Mouse (Mus musculus) lung, embryonic 15.5 days (tissue): ENCODE measurements around the gene Lgi2. TPM values are rescaled to one million over a fixed set of nuclear protein-coding genes. Genes with fewer than 3 reads are reported as not detected.
A peak's percentile ranks its signal among the peaks of the same experiment; 100 is the strongest.

Experiments used
- ATAC-seq: fragments of 200-750 bp; cut with Nextera tagmentation; 2 replicates; pipeline ENCODE4 v1.8.0; 2017; ENCODE audit warnings: moderate number of reproducible peaks, borderline replicate concordance; ENCODE audit not compliant: low FRiP score, low TSS enrichment; ENCODE audit errors: extremely low read depth
- H3K27ac ChIP-seq: fragments of 300-500 bp; sonication (generic); 2 replicates; pipeline ENCODE4 v1.5.1; 2015; ENCODE audit warnings: moderate library complexity, mild to moderate bottlenecking, inconsistent platforms
- H3K27me3 ChIP-seq: fragments of 300-500 bp; sonication (generic); 2 replicates; pipeline ENCODE4 v1.6.1; 2015; ENCODE audit warnings: inconsistent platforms
- H3K36me3 ChIP-seq: fragments of 300-500 bp; sonication (generic); 2 replicates; pipeline ENCODE4 v1.6.1; 2015; ENCODE audit warnings: inconsistent platforms
- H3K4me1 ChIP-seq: fragments of 300-500 bp; sonication (generic); 2 replicates; pipeline ENCODE4 v1.6.1; 2015; ENCODE audit warnings: inconsistent platforms
- H3K4me2 ChIP-seq: fragments of 300-500 bp; sonication (generic); 2 replicates; pipeline ENCODE4 v1.6.1; 2015; ENCODE audit warnings: inconsistent platforms, mild to moderate bottlenecking, moderate library complexity
- H3K4me3 ChIP-seq: fragments of 300-500 bp; sonication (generic); 2 replicates; pipeline ENCODE4 v1.5.1; 2015; ENCODE audit warnings: mild to moderate bottlenecking, inconsistent platforms
- H3K9ac ChIP-seq: fragments of 300-500 bp; sonication (generic); 2 replicates; pipeline ENCODE4 v1.6.1; 2015; ENCODE audit warnings: inconsistent platforms
- H3K9me3 ChIP-seq: fragments of 300-500 bp; sonication (generic); 2 replicates; pipeline ENCODE4 v1.6.1; 2016; ENCODE audit warnings: inconsistent platforms
- WGBS: fragments of 180-500 bp; shearing (Covaris S2); methylation state at CpG from one replicate; pipeline ENCODE4 v1.1.7; 2015; 5-methylcytosine and 5-hydroxymethylcytosine counted together
- polyA plus RNA-seq: library from polyadenylated mRNA; unstranded; fragments of >200 nt; fragmentation: Nextera tagmentation; extraction: Ambion mirVana; gene quantifications from 2 replicates; pipeline ENCODE4 v1.2.1, GENCODE M21; 2015

The Lgi2 gene
- polyA plus RNA-seq, 1 experiment from 2014 or later, result 2.2 TPM

- 49% methylated on average over 14 of the region's 14 CpGs for WGBS
Observed at GRCm38 (mm10) chr5:52534798-52535590, 31.3 kb downstream of the Lgi2 start.

DNA sequence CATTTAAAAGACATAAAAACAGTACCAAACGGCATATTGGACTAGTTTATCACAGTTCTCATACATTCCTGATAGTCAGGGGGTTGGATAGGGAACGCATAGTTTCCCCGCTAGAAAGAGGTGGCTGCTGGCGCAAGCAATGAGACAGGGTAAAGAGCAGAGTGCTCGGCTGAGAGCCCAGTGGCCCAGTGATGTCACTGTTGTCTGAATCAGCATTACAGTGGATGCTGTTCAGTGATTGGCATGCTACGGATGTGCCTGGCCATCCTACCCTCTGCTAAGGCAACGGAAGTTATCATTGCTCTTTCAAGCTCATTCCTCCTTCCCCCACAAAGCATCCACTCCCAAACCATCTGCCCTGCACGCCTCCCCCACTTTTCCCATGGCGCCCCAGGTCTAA, 32.6 kb downstream of the Lgi2 start:
- WGBS, result 70% methylated on average over 9 of the region's 9 CpGs
- Histone ChIP-seq H3K36me3 (no peaks in the 10 kb centered on the region), H3K4me2 (no peak overlapping the region), H3K27me3 (no peaks in the 10 kb centered on the region), H3K4me1 (peaks cover 13% of the 10 kb centered on the region), H3K9ac (no peak overlapping the region), H3K4me3 (no peak overlapping the region), H3K27ac (no peak overlapping the region), H3K9me3 (no peaks in the 10 kb centered on the region)
- no peak for ATAC-seq

More at GRCm38 (mm10) chr5:52534798-52535590, 31.3 kb downstream of the Lgi2 start:
- Histone ChIP-seq H3K9ac (no peak overlapping the region), H3K9me3 (no peaks in the 10 kb centered on the region), H3K4me1 (peaks cover 17% of the 10 kb centered on the region), H3K4me3 (no peak overlapping the region), H3K27me3 (no peaks in the 10 kb centered on the region), H3K27ac (no peak overlapping the region), H3K4me2 (no peak overlapping the region), H3K36me3 (no peaks in the 10 kb centered on the region)
- no peak for ATAC-seq

- H3K9me3 ChIP-seq, result no peaks in the 10 kb centered on the region
- no peak overlapping the region for H3K27ac ChIP-seq
- H3K36me3 ChIP-seq, result no peaks in the 10 kb centered on the region
- H3K27me3 ChIP-seq, result no peaks in the 10 kb centered on the region
- H3K9ac ChIP-seq, result no peak overlapping the region
- H3K4me2 ChIP-seq, result no peak overlapping the region
- 41% methylated on average over 7 of the region's 7 CpGs for WGBS
- no peak for ATAC-seq
- no peak overlapping the region for H3K4me3 ChIP-seq
- no peaks in the 10 kb centered on the region for H3K4me1 ChIP-seq
Observed at GRCm38 (mm10) chr5:52528545-52528944, 37.7 kb downstream of the Lgi2 start.

- Histone ChIP-seq H3K36me3 (no peaks in the 10 kb centered on the region), H3K27me3 (no peaks in the 10 kb centered on the region), H3K9ac (no peak overlapping the region), H3K4me2 (no peak overlapping the region), H3K4me1 (no peaks in the 10 kb centered on the region), H3K27ac (no peak overlapping the region), H3K4me3 (no peak overlapping the region), H3K9me3 (no peaks in the 10 kb centered on the region)
- ATAC-seq, result no peak
- 81% methylated on average over 8 of the region's 8 CpGs for WGBS
Observed at GRCm38 (mm10) chr5:52526324-52526986, 39.8 kb downstream of the Lgi2 start.

DNA sequence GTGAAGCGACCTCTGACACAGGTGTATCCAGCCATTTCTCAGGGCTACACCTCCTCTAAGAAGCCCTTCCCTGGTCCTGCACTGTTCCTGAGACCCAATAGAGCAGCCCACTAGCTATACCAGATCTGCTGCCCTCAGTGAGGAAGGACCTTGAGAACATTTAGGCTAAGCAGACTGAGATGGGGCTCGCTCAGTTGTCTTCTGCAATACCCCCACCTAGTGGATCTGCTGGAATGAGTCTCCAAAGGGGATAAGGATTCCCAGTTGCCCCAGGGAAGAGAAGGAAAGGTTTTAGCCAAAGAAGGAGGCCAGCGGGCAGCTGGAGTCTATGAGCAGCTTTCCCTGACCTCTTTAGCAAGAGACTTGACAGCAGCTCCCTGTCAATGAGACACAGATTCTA, 42.1 kb downstream of the Lgi2 start:
- Histone ChIP-seq H3K9ac (no peak overlapping the region), H3K4me2 (no peak overlapping the region), H3K27me3 (no peaks in the 10 kb centered on the region), H3K9me3 (no peaks in the 10 kb centered on the region), H3K27ac (no peak overlapping the region), H3K4me1 (no peaks in the 10 kb centered on the region), H3K36me3 (no peaks in the 10 kb centered on the region), H3K4me3 (no peak overlapping the region)
- ATAC-seq, result peak; percentile 34; the same call in 1 of the 2 replicates
- WGBS, result 45% methylated on average over 3 of the region's 3 CpGs

- no peak for ATAC-seq
- Histone ChIP-seq H3K4me3 (no peak overlapping the region), H3K36me3 (no peaks in the 10 kb centered on the region), H3K27ac (no peak overlapping the region), H3K4me2 (no peak overlapping the region), H3K9ac (no peak overlapping the region), H3K9me3 (no peaks in the 10 kb centered on the region), H3K27me3 (peaks cover 9% of the 10 kb centered on the region), H3K4me1 (0 out of 2 replicates have a peak, but pooled peaks cover 4% of the 10 kb centered on the region)
- WGBS, result 77% methylated on average over 2 of the region's 2 CpGs
Observed at GRCm38 (mm10) chr5:52519921-52520320, 46.3 kb downstream of the Lgi2 start.

DNA sequence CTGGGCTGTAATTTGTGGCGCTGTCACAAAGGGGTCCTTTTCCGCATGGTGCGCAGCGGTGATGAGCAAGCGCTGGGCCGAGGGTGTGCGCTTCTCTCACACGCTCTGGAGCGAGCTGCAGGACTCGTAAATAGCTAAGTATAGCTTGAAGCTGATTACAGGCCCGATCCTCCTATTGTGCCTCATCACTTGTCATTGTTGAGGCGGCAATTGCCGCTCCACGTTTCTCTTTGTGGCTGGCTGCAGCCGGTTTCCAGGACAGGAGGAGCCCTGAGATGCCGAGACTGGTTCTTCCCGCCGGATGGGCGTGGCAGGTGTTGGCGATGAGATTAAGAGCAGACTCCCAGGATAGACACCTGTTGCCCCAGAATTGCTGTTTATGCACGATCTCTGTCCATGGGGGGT, 50.2 kb downstream of the Lgi2 start:
- WGBS, result 24% methylated on average over 21 of the region's 21 CpGs
- no peak for ATAC-seq
- Histone ChIP-seq H3K4me3 (peak overlapping the region; percentile 15), H3K4me2 (peak overlapping the region; percentile 48), H3K9ac (no peak overlapping the region), H3K4me1 (0 out of 2 replicates have a peak, but pooled peaks cover 4% of the 10 kb centered on the region), H3K36me3 (no peaks in the 10 kb centered on the region), H3K27me3 (peaks cover 9% of the 10 kb centered on the region), H3K27ac (no peak overlapping the region), H3K9me3 (no peaks in the 10 kb centered on the region)

DNA sequence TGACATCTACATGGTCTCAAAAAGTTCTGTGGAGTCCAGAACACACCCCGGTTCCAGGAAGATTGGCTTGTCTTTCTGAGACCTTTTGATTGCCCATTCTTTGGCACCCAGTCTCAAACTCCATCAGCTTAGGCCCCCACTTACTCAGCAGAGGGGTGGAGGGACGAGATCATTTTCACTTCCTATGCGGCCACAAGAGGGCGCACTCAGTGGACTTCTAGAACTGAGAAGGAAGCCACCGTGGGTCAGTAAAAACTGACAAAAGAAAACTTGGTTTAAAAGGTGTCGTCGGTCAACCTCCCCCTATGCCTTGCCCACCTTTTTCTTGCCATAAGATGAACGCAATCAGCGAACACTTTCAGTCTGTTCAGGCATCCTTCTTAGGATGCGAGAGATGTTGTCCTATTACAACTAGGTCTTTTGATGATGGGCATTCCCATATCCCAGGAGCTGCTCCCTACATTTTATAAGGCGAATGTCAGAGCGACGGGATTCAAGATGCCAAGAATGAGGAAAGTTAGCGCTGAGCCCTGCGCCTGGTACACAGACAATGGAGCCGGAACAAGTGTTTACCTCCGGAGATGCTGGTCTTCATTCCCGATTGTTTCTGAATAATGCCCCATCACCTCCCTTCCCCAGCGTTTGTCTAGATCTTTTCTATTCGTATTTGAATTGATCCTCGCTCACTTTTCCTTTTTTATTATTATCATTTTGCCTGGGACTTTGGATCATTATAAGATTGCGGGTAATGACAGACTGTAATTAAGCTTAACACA, 50.8 kb downstream of the Lgi2 start:
- H3K4me1 ChIP-seq, result 0 out of 2 replicates have a peak, but pooled peaks cover 4% of the 10 kb centered on the region
- 30% methylated on average over 22 of the region's 22 CpGs for WGBS
- peak overlapping the region; percentile 15 for H3K4me3 ChIP-seq
- no peaks in the 10 kb centered on the region for H3K9me3 ChIP-seq
- no peak for ATAC-seq
- H3K36me3 ChIP-seq, result no peaks in the 10 kb centered on the region
- peaks cover 9% of the 10 kb centered on the region for H3K27me3 ChIP-seq
- H3K9ac ChIP-seq, result no peak overlapping the region
- peak overlapping the region; percentile 48 for H3K4me2 ChIP-seq
- no peak overlapping the region for H3K27ac ChIP-seq

DNA sequence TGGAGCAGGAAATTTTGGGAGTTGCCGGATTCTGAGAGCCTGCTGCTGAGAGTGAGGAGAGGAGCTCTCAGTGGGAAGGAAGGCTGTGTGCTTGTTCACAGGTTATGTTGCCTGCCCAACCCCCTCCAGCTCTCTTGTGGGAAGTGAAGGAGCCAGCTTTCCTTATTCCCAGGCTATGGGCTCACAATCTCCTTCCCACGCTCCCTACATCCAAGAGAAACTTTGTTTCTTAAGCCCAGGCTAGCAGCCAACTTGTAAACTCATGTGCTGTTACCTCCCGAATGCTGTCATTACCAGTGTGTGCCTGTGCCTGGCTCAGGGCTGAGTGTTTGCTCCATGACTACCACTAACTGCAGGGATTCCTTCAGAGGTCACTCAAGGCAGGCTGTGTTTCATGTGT, 55.2 kb downstream of the Lgi2 start:
- Histone ChIP-seq H3K4me3 (no peak overlapping the region), H3K27ac (no peak overlapping the region), H3K4me1 (0 out of 2 replicates have a peak, but pooled peaks cover 4% of the 10 kb centered on the region), H3K27me3 (peaks cover under 1% of the 10 kb centered on the region; the same call in 1 of the 2 replicates), H3K36me3 (no peaks in the 10 kb centered on the region), H3K4me2 (no peak overlapping the region), H3K9ac (no peak overlapping the region), H3K9me3 (no peaks in the 10 kb centered on the region)
- ATAC-seq, result no peak
- 44% methylated on average over 3 of the region's 3 CpGs for WGBS

DNA sequence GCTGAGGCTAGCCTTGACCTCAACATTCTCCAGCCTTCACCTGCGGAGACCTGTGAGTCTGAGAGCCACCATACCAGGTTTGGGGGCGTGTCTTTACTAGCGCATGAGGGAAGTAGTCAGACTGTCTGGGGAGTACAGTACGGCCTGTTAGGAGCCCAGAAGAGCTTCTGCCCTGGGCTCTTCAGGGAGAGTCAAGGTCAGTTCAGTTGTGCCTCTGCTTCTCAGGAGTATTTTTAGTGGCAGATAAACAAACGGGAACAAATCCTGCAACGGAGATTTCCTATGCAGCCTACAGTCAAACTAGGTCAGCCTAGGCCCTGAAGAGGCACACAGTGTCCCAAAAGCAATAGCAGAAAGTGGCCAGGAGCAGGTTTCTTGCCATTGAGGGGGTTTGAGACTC, 56.8 kb downstream of the Lgi2 start:
- ATAC-seq, result no peak
- Histone ChIP-seq H3K4me3 (no peak overlapping the region), H3K4me1 (no peaks in the 10 kb centered on the region), H3K4me2 (no peak overlapping the region), H3K27me3 (no peaks in the 10 kb centered on the region; the same call in 1 of the 2 replicates), H3K27ac (no peak overlapping the region), H3K9ac (no peak overlapping the region), H3K36me3 (no peaks in the 10 kb centered on the region), H3K9me3 (no peaks in the 10 kb centered on the region)
- 72% methylated on average over 6 of the region's 6 CpGs for WGBS

- ATAC-seq, result no peak
- 73% methylated on average over 13 of the region's 13 CpGs for WGBS
Observed at GRCm38 (mm10) chr5:52504666-52505065, 61.6 kb downstream of the Lgi2 start.

More at GRCm38 (mm10) chr5:52504666-52505065, 61.6 kb downstream of the Lgi2 start:
- no peak overlapping the region for H3K4me2 ChIP-seq
- H3K36me3 ChIP-seq, result no peaks in the 10 kb centered on the region
- no peak overlapping the region for H3K4me3 ChIP-seq
- H3K4me1 ChIP-seq, result no peaks in the 10 kb centered on the region
- H3K9ac ChIP-seq, result no peak overlapping the region
- no peaks in the 10 kb centered on the region for H3K27me3 ChIP-seq
- no peaks in the 10 kb centered on the region for H3K9me3 ChIP-seq
- H3K27ac ChIP-seq, result no peak overlapping the region
